Mouse (Mus musculus): ENCODE data around the gene Ammecr1. TPM values are rescaled to one million over a fixed set of nuclear protein-coding genes. Genes with fewer than 3 reads are reported as not detected.

The Ammecr1 gene
- polyA plus RNA-seq, 1 experiment from 2014 or later = 3.4 TPM

GRCm38 (mm10) chrX:142825309-142825708 lies 141.2 kb downstream of the Ammecr1 start:
- H3K4me2 ChIP-seq = no peak overlapping the region
- H3K36me3 ChIP-seq = no peaks in the 10 kb centered on the region
- no peak overlapping the region for H3K9ac ChIP-seq (replicated peaks)
- H3K9me3 ChIP-seq (replicated peaks) = no peaks in the 10 kb centered on the region
- no peaks in the 10 kb centered on the region for H3K27me3 ChIP-seq (replicated peaks)
- H3K27ac ChIP-seq (replicated peaks) = no peak overlapping the region
- H3K4me1 ChIP-seq = no peaks in the 10 kb centered on the region
- H3K4me3 ChIP-seq (replicated peaks) = no peak overlapping the region
- ATAC-seq (ENCODE audit: low FRiP score) = no peak
- WGBS = 91% methylated on average over 1 of the region's 1 CpGs

GRCm38 (mm10) chrX:142821846-142822245 lies 144.7 kb downstream of the Ammecr1 start:
- 36% methylated on average over 3 of the region's 3 CpGs for WGBS
- H3K4me2 ChIP-seq = no peak overlapping the region
- no peak overlapping the region for H3K4me3 ChIP-seq (replicated peaks)
- no peaks in the 10 kb centered on the region for H3K9me3 ChIP-seq (replicated peaks)
- no peaks in the 10 kb centered on the region for H3K27me3 ChIP-seq (replicated peaks)
- no peak for ATAC-seq (ENCODE audit: low FRiP score)
- no peaks in the 10 kb centered on the region for H3K36me3 ChIP-seq
- no peak overlapping the region for H3K9ac ChIP-seq (replicated peaks)
- H3K27ac ChIP-seq (replicated peaks) = no peak overlapping the region
- H3K4me1 ChIP-seq = no peaks in the 10 kb centered on the region

- Histone ChIP-seq H3K27me3 (replicated peaks) (no peaks in the 10 kb centered on the region), H3K4me1 (no peaks in the 10 kb centered on the region), H3K9me3 (replicated peaks) (no peaks in the 10 kb centered on the region), H3K4me3 (replicated peaks) (no peak overlapping the region), H3K27ac (replicated peaks) (no peak overlapping the region), H3K4me2 (no peak overlapping the region), H3K9ac (replicated peaks) (no peak overlapping the region), H3K36me3 (no peaks in the 10 kb centered on the region)
- 76% methylated on average over 6 of the region's 6 CpGs for WGBS
- ATAC-seq (ENCODE audit: low FRiP score) = no peak
Observed at GRCm38 (mm10) chrX:142821239-142821638, 145.3 kb downstream of the Ammecr1 start.

DNA sequence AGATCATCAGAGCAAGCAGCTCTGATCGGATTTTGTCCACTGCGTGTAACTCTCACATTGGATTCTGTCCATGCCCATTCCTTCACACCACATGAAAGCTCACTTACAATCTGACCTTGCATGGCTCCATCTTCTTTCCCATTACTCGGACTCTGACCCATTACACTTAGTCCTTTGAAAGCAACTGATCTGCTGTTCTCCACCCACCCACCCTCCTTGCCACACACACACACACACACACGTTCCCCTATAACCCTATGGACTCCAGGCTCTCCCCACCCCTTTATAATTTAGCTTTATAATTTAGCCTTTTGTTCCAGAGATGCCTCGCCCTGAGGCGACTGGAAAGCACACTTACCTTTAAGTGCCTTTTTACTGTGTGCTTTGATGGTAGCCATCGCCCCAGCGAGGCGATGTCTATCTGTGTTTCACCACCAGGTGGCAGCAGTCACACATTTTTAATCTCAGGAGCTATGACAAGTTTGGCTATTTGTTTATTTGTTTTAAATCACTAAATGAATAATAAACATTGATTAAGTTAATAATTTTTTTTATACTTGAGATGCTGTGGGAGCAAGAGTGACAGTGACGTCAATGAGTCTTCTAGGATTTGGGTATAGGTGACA lies 148.4 kb downstream of the Ammecr1 start:
- Histone ChIP-seq H3K27me3 (replicated peaks) (no peaks in the 10 kb centered on the region), H3K36me3 (no peaks in the 10 kb centered on the region), H3K9me3 (replicated peaks) (no peaks in the 10 kb centered on the region), H3K4me1 (no peaks in the 10 kb centered on the region), H3K9ac (replicated peaks) (no peak overlapping the region), H3K4me2 (no peak overlapping the region), H3K27ac (replicated peaks) (no peak overlapping the region), H3K4me3 (replicated peaks) (no peak overlapping the region)
- ATAC-seq (ENCODE audit: low FRiP score) = peak; percentile 32; the same call in 1 of the 2 replicates
- WGBS = 39% methylated on average over 10 of the region's 10 CpGs

DNA sequence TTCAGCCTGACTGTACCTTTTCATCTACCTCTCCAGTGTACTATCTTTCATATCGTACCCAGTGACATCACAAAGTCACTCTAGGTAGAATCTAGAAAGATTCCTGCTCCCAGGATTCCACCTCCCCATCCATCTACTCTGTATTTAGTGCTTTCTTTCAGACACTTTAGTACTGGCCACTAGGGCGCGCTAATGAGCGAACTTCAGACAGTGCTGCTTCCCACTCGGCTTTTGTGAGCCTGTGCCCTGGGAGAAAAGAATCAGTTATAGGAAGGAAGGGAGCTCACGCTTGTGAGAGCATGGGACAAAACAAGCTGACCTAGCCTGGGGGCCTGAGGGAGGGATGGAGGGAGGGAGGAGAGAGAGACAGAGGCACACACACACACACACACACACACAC lies 153.4 kb downstream of the Ammecr1 start:
- Histone ChIP-seq H3K27me3 (replicated peaks) (no peaks in the 10 kb centered on the region), H3K4me3 (replicated peaks) (no peak overlapping the region), H3K9me3 (replicated peaks) (no peaks in the 10 kb centered on the region), H3K4me2 (no peak overlapping the region), H3K27ac (replicated peaks) (no peak overlapping the region), H3K4me1 (no peaks in the 10 kb centered on the region), H3K9ac (replicated peaks) (no peak overlapping the region), H3K36me3 (no peaks in the 10 kb centered on the region)
- 16% methylated on average over 6 of the region's 6 CpGs for WGBS
- no peak for ATAC-seq (ENCODE audit: low FRiP score)

DNA sequence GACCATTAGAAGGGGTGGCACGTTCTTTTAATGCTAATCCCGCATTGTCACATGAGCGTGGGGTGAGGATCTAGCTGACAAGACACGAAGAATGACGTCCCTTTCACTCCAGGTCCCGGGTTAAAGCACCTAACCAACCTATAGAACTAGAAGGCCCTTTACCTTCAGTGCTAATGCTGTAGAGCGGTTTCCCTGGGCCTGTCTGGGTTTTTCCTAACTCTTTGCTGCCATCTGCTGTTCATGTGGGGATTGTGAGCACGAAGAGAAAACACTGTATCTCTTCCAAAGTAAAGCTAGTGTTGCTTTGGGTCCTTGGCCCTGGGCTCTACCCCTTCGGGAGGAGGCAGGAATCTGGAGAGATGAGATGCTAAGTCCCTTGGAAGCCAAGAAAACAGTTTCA lies 158.1 kb downstream of the Ammecr1 start:
- H3K4me3 ChIP-seq (replicated peaks) = no peak overlapping the region
- H3K4me2 ChIP-seq = no peak overlapping the region
- 50% methylated on average over 9 of the region's 9 CpGs for WGBS
- no peak overlapping the region for H3K9ac ChIP-seq (replicated peaks)
- H3K27ac ChIP-seq (replicated peaks) = no peak overlapping the region
- no peaks in the 10 kb centered on the region for H3K36me3 ChIP-seq
- H3K27me3 ChIP-seq (replicated peaks) = no peaks in the 10 kb centered on the region
- H3K4me1 ChIP-seq = 0 out of 2 replicates have a peak, but pooled peaks cover 4% of the 10 kb centered on the region
- H3K9me3 ChIP-seq (replicated peaks) = no peaks in the 10 kb centered on the region
- no peak for ATAC-seq (ENCODE audit: low FRiP score)

GRCm38 (mm10) chrX:142806620-142807061 lies 159.9 kb downstream of the Ammecr1 start:
- ATAC-seq (ENCODE audit: low FRiP score) = 0 out of 2 replicates have a peak, but pooled peaks have one; percentile 53
- no peak overlapping the region for H3K4me2 ChIP-seq
- WGBS = 46% methylated on average over 10 of the region's 10 CpGs
- H3K27me3 ChIP-seq (replicated peaks) = no peaks in the 10 kb centered on the region
- H3K9me3 ChIP-seq (replicated peaks) = no peaks in the 10 kb centered on the region
- H3K27ac ChIP-seq (replicated peaks) = no peak overlapping the region
- no peaks in the 10 kb centered on the region for H3K36me3 ChIP-seq
- H3K4me1 ChIP-seq = 0 out of 2 replicates have a peak, but pooled peaks cover 4% of the 10 kb centered on the region
- H3K4me3 ChIP-seq (replicated peaks) = no peak overlapping the region
- no peak overlapping the region for H3K9ac ChIP-seq (replicated peaks)

GRCm38 (mm10) chrX:142806126-142806525 lies 160.4 kb downstream of the Ammecr1 start:
- Histone ChIP-seq H3K27ac (replicated peaks) (no peak overlapping the region), H3K4me3 (replicated peaks) (no peak overlapping the region), H3K9ac (replicated peaks) (no peak overlapping the region), H3K9me3 (replicated peaks) (no peaks in the 10 kb centered on the region), H3K4me1 (0 out of 2 replicates have a peak, but pooled peaks cover 4% of the 10 kb centered on the region), H3K27me3 (replicated peaks) (no peaks in the 10 kb centered on the region), H3K4me2 (no peak overlapping the region), H3K36me3 (no peaks in the 10 kb centered on the region)
- 0 out of 2 replicates have a peak, but pooled peaks have one; percentile 8 for ATAC-seq (ENCODE audit: low FRiP score)
- WGBS = 80% methylated on average over 6 of the region's 6 CpGs

- H3K4me3 ChIP-seq (replicated peaks) = no peak overlapping the region
- H3K27ac ChIP-seq (replicated peaks) = no peak overlapping the region
- 0 out of 2 replicates have a peak, but pooled peaks cover 4% of the 10 kb centered on the region for H3K4me1 ChIP-seq
- no peak for ATAC-seq (ENCODE audit: low FRiP score)
- no peak overlapping the region for H3K9ac ChIP-seq (replicated peaks)
- H3K9me3 ChIP-seq (replicated peaks) = no peaks in the 10 kb centered on the region
- H3K36me3 ChIP-seq = no peaks in the 10 kb centered on the region
- no peaks in the 10 kb centered on the region for H3K27me3 ChIP-seq (replicated peaks)
- no peak overlapping the region for H3K4me2 ChIP-seq
- 80% methylated on average over 3 of the region's 3 CpGs for WGBS
Observed at GRCm38 (mm10) chrX:142804596-142804995, 161.9 kb downstream of the Ammecr1 start.

Small RNA genes lying within 50 kb of the gene (microRNA-seq; reads per million reads assigned to microRNA genes)
- not detected for gene Gm44351

Other genes starting within 250 kb of the Ammecr1 start
- 0.44 and 0.61 TPM in 2 replicates for gene Rtl9, start 132.9 kb upstream of the Ammecr1 start, polyA plus RNA-seq (2015; fragmentation: Nextera tagmentation; extraction: Ambion mirVana)

Measured in neural tube, embryonic 15.5 days (tissue).